7 mouse cellular contexts compared by ENCODE assay signal in genomic region chr9:119631899-119632533, GRCm38 (mm10). TPM values are rescaled to one million over a fixed set of nuclear protein-coding genes. Genes with fewer than 3 reads are reported as not detected.
DNase-seq lines count a peak whose midpoint lies in the region; ATAC-seq and TF ChIP-seq lines count a peak whose summit lies in the region.

No protein-coding gene starts in this region.

- H3K4me2 ChIP-seq in hindbrain, embryonic 14.5 days (replicated peaks): no peak overlapping the region
- H3K4me2 ChIP-seq in neural tube, embryonic 11.5 days (ENCODE audit: low read depth): no peak overlapping the region

- H3K4me3 ChIP-seq in MEL (ENCODE audit: control insufficient read depth in 1 of 2, insufficient read depth in 1 of 2, low read depth in 2 of 2, low read length in 2 of 2): peak overlapping the region in 1 of 2 experiments; percentile 1; a peak in 2 of 4 replicates
- no peak overlapping the region for H3K4me3 ChIP-seq in hindbrain, embryonic 14.5 days (replicated peaks; ENCODE audit: low read length)
- H3K4me3 ChIP-seq in neural tube, embryonic 11.5 days (ENCODE audit: low read depth, low read length): no peak overlapping the region
- H3K4me3 ChIP-seq in left cerebral cortex, adult 2 months: no peak overlapping the region

- 44% methylated on average over 15 of the region's 15 CpGs for WGBS in hindbrain, embryonic 14.5 days
- 46% methylated on average over 15 of the region's 15 CpGs for WGBS in neural tube, embryonic 11.5 days

- no peaks in the 10 kb centered on the region for H3K27me3 ChIP-seq in MEL (ENCODE audit: control insufficient read depth in 1 of 2, insufficient read depth in 2 of 2, low read length in 2 of 2)
- no peaks in the 10 kb centered on the region for H3K27me3 ChIP-seq in hindbrain, embryonic 14.5 days (ENCODE audit: control insufficient read depth, insufficient read depth, low read length)
- H3K27me3 ChIP-seq in neural tube, embryonic 11.5 days (ENCODE audit: control insufficient read depth, insufficient read depth, low read length): no peaks in the 10 kb centered on the region

- no peak for TF ChIP-seq CTCF in MEL (IDR thresholded peaks at IDR 0.05 in 2 of 3, conservative IDR thresholded peaks at IDR 0.05 in 1 of 3; ENCODE audit: control insufficient read depth in 1 of 3, insufficient read depth in 1 of 3, low read depth in 2 of 3, low read length in 3 of 3, poor library complexity in 1 of 3, severe bottlenecking in 1 of 3)
- no peak for TF ChIP-seq CTCF in left cerebral cortex, adult 2 months (IDR thresholded peaks at IDR 0.05)

- H3K4me1 ChIP-seq in MEL (ENCODE audit: control insufficient read depth in 1 of 2, insufficient read depth in 2 of 2, low read length in 2 of 2): peaks cover 21 to 57% of the 10 kb centered on the region in 2 experiments
- H3K4me1 ChIP-seq in hindbrain, embryonic 14.5 days (replicated peaks; ENCODE audit: control insufficient read depth, insufficient read depth, low read length): 0 out of 2 replicates have a peak, but pooled peaks cover 5% of the 10 kb centered on the region
- H3K4me1 ChIP-seq in neural tube, embryonic 11.5 days (ENCODE audit: control insufficient read depth, insufficient read depth, low read length): 0 out of 2 replicates have a peak, but pooled peaks cover 3% of the 10 kb centered on the region

- no peaks in the 10 kb centered on the region for H3K9me3 ChIP-seq in MEL (replicated peaks; ENCODE audit: insufficient read depth, low read length)
- H3K9me3 ChIP-seq in hindbrain, embryonic 14.5 days (ENCODE audit: control insufficient read depth, low read length): no peaks in the 10 kb centered on the region
- H3K9me3 ChIP-seq in neural tube, embryonic 11.5 days (ENCODE audit: control insufficient read depth, low read length): no peaks in the 10 kb centered on the region

- DNase-seq in MEL (ENCODE audit: low read depth, low spot score): peak; percentile 85
- DNase-seq in adrenal gland, adult (ENCODE audit: inconsistent age in 2 of 2, low spot score in 1 of 2): peak; percentile 40 to 78
- DNase-seq in hindbrain, embryonic 14.5 days (ENCODE audit: low spot score): no peak
- no peak for DNase-seq in neural tube, embryonic 11.5 days (ENCODE audit: low spot score)
- DNase-seq in left cerebral cortex, adult 2 months (ENCODE audit: extremely low spot score in 1 of 2, low spot score in 2 of 2): no peak
- DNase-seq in thymus, postnatal 10 days (ENCODE audit: low spot score in 2 of 2): no peak

- no peak for TF ChIP-seq POLR2A in MEL (IDR thresholded peaks at IDR 0.05; ENCODE audit: control insufficient read depth in 1 of 2, insufficient read depth in 1 of 2, low read depth in 1 of 2, low read length in 2 of 2, poor library complexity in 1 of 2)

- H3K36me3 ChIP-seq in MEL (ENCODE audit: control insufficient read depth in 1 of 2, insufficient read depth in 2 of 2, low read length in 2 of 2): peaks cover 0 to 35% of the 10 kb centered on the region in 2 experiments; a peak in 2 of 4 replicates
- no peaks in the 10 kb centered on the region for H3K36me3 ChIP-seq in hindbrain, embryonic 14.5 days (replicated peaks; ENCODE audit: control insufficient read depth, insufficient read depth)
- H3K36me3 ChIP-seq in neural tube, embryonic 11.5 days (ENCODE audit: control insufficient read depth, insufficient read depth, low read length): no peaks in the 10 kb centered on the region

- TF ChIP-seq RAD21 in MEL (IDR thresholded peaks at IDR 0.05; ENCODE audit: low read depth, low read length): no peak

- ATAC-seq in erythroid progenitor cell, adult 5-6 weeks (replicated peaks; ENCODE audit: low FRiP score, poor library complexity, severe bottlenecking): peak; percentile 66
- ATAC-seq in hindbrain, embryonic 14.5 days (ENCODE audit: low FRiP score): peak; percentile 70; the same call in 1 of the 2 replicates
- ATAC-seq in neural tube, embryonic 11.5 days (ENCODE audit: insufficient read depth, low FRiP score, low TSS enrichment): 0 out of 2 replicates have a peak, but pooled peaks have one; percentile 23

- H3K79me2 ChIP-seq in MEL (ENCODE audit: control insufficient read depth, insufficient read depth, low read length, poor library complexity): no peaks in the 10 kb centered on the region

- peak; percentile 97 to 99 for TF ChIP-seq EP300 in MEL (IDR thresholded peaks at IDR 0.05; ENCODE audit: low read depth in 1 of 2, low read length in 2 of 2)

- H3K27ac ChIP-seq in MEL (ENCODE audit: control insufficient read depth, low read depth, low read length): peak overlapping the region; percentile 53
- H3K27ac ChIP-seq in hindbrain, embryonic 14.5 days: no peak overlapping the region
- no peak overlapping the region for H3K27ac ChIP-seq in neural tube, embryonic 11.5 days (ENCODE audit: low read depth, low read length)
- no peak overlapping the region for H3K27ac ChIP-seq in left cerebral cortex, adult 2 months

- peak overlapping the region; percentile 7; the same call in 1 of the 2 replicates for H3K9ac ChIP-seq in MEL (ENCODE audit: control insufficient read depth, low read depth, low read length, poor library complexity, severe bottlenecking)
- H3K9ac ChIP-seq in hindbrain, embryonic 14.5 days: no peak overlapping the region
- H3K9ac ChIP-seq in neural tube, embryonic 11.5 days (ENCODE audit: low read length): no peak overlapping the region

- intact Hi-C loops in left cerebral cortex, adult 2 months (cut with DNase I): no loop called here

TF ChIP-seq in MEL, 35 proteins besides CTCF, POLR2A, EP300 and RAD21:
- TF ChIP-seq MAFK (IDR thresholded peaks at IDR 0.05; ENCODE audit: borderline replicate concordance, low read depth, low read length): peak; percentile 57; the same call in 1 of the 2 replicates
- TF ChIP-seq RCOR1 (IDR thresholded peaks at IDR 0.05; ENCODE audit: low read depth, low read length): peak; percentile 90
- TF ChIP-seq BHLHE40 (IDR thresholded peaks at IDR 0.05; ENCODE audit: borderline replicate concordance, low read depth, low read length): peak; percentile 80; the same call in 1 of the 2 replicates
- peak; percentile 95 for TF ChIP-seq ETS1 (IDR thresholded peaks at IDR 0.05; ENCODE audit: low read depth, low read length)
- no peak for TF ChIP-seq HCFC1 (IDR thresholded peaks at IDR 0.05; ENCODE audit: low read depth, low read length)
- TF ChIP-seq SIN3A (IDR thresholded peaks at IDR 0.05; ENCODE audit: low read length): peak; percentile 77
- TF ChIP-seq TBP (IDR thresholded peaks at IDR 0.05; ENCODE audit: low read depth, low read length): 0 out of 2 replicates have a peak, but pooled peaks have one; percentile 39
- peak; percentile 53; the same call in 1 of the 2 replicates for TF ChIP-seq POLR2AphosphoS2 (IDR thresholded peaks at IDR 0.05; ENCODE audit: low read length)
- peak; percentile 69 for TF ChIP-seq USF1 (IDR thresholded peaks at IDR 0.05; ENCODE audit: low read depth, low read length)
- no peak for TF ChIP-seq NELFE (IDR thresholded peaks at IDR 0.05; ENCODE audit: low read depth, low read length)
- peak; percentile 49; the same call in 1 of the 2 replicates for TF ChIP-seq MYC (IDR thresholded peaks at IDR 0.05; ENCODE audit: low read depth, low read length)
- peak; percentile 96 for TF ChIP-seq TCF12 (IDR thresholded peaks at IDR 0.05; ENCODE audit: low read depth, low read length)
- TF ChIP-seq MAX (IDR thresholded peaks at IDR 0.05; ENCODE audit: low read length): peak; percentile 76
- peak; percentile 66; the same call in 1 of the 2 replicates for TF ChIP-seq MXI1 (IDR thresholded peaks at IDR 0.05; ENCODE audit: low read depth, low read length)
- TF ChIP-seq TAL1 (IDR thresholded peaks at IDR 0.05; ENCODE audit: low read length): peak; percentile 86
- TF ChIP-seq CHD2 (IDR thresholded peaks at IDR 0.05; ENCODE audit: low read length): peak; percentile 75
- no peak for TF ChIP-seq MEF2A (IDR thresholded peaks at IDR 0.05; ENCODE audit: extremely low read depth, insufficient replicate concordance, low read depth, low read length, poor library complexity, severe bottlenecking)
- no peak for TF ChIP-seq CHD1 (IDR thresholded peaks at IDR 0.05; ENCODE audit: low read depth, low read length)
- peak; percentile 98 for TF ChIP-seq GATA1 (IDR thresholded peaks at IDR 0.05; ENCODE audit: low read depth, low read length)
- no peak for TF ChIP-seq ELF1 (IDR thresholded peaks at IDR 0.05; ENCODE audit: low read depth, low read length)
- no peak for TF ChIP-seq MAZ (IDR thresholded peaks at IDR 0.05; ENCODE audit: low read depth, low read length)
- TF ChIP-seq MYB (IDR thresholded peaks at IDR 0.05; ENCODE audit: low read depth, low read length): peak; percentile 46; the same call in 1 of the 2 replicates

RNA-seq across cellular contexts. Expression of gene Scn5a, which starts 53.2 kb away (rescaled TPM):
- total RNA-seq in MEL (2012; rRNA removed): not detected in 2 replicates
- under 1 TPM in 1 of 2 experiments, not detected in 1; 0.03 TPM for polyA plus RNA-seq in MEL (2012; ENCODE audit: insufficient read depth in 1 of 2, insufficient read length in 2 of 2, low read depth in 1 of 2, low replicate concordance in 2 of 2, missing spikeins in 1 of 2)
- total RNA-seq in erythroid progenitor cell, adult 5-6 weeks (2015; ENCODE audit: low replicate concordance): not detected in 2 replicates
- total RNA-seq in erythroid progenitor cell, adult 5-6 weeks (2017; ENCODE audit: low replicate concordance): not detected in 2 replicates
- polyA plus RNA-seq in hindbrain, embryonic 14.5 days (2014; fragmentation: Nextera tagmentation; extraction: Ambion mirVana): 0.12 and 0.20 TPM in 2 replicates
- polyA plus RNA-seq in neural tube, embryonic 11.5 days (2014; fragmentation: Nextera tagmentation; extraction: Ambion mirVana): 0.62 and 1.0 TPM in 2 replicates
- 1 to 10 TPM; 3.9 to 5.0 TPM for total RNA-seq in left cerebral cortex, adult 2 months (2021)

Comparison
In these comparisons a context has a peak if more than half of its experiments do, and no peak if none do; other contexts are left out.
1. DNase-seq: peak in MEL (single experiment) and adrenal gland, adult (2 of 2); none in hindbrain, embryonic 14.5 days (single experiment), neural tube, embryonic 11.5 days (single experiment), left cerebral cortex, adult 2 months (0 of 2) and thymus, postnatal 10 days (0 of 2).
2. Peak in every context shown above with its lines, with median percentiles within 50 percentile points of each other: ATAC-seq.